Comparison of ENCODE assay signal across 28 mouse cellular contexts in genomic region chr8:10482880-10483279, GRCm38 (mm10).
"Had no signal": no experiment of that assay in that cellular context is flagged by ENCODE, and none has a peak within 500 bp of the region (broad histone marks: within the 10 kb centered on the region; RNA-seq: fewer than 3 reads in every experiment).

No protein-coding gene starts in this region.

- DNase-seq: cerebellum, adult 2 months; cerebellum, adult 8-10 months; cerebellum, adult 9-10 months; cerebellum, adult 9-11 months; cerebellum, postnatal 10 days; cerebellum, postnatal 14 days; cerebellum, postnatal 25 days; cerebellum, postnatal 36 days; embryo, embryonic 11 days; forebrain, postnatal 0 days; gastrocnemius, adult 2 months; gastrocnemius, postnatal 10 days; gastrocnemius, postnatal 14 days; gastrocnemius, postnatal 25 days; gastrocnemius, postnatal 36 days; heart, adult 18-20 months; heart, adult 2 months had no signal

- H3K27ac ChIP-seq: embryonic facial prominence, embryonic 10.5 days; embryonic facial prominence, embryonic 12.5 days; embryonic facial prominence, embryonic 13.5 days; embryonic facial prominence, embryonic 15.5 days; forebrain, embryonic 10.5 days; forebrain, embryonic 12.5 days; forebrain, embryonic 13.5 days; forebrain, embryonic 15.5 days; gastrocnemius, adult 2 months; heart, adult 2 months had no signal

- H3K4me1 ChIP-seq: embryonic facial prominence, embryonic 10.5 days; embryonic facial prominence, embryonic 12.5 days; embryonic facial prominence, embryonic 13.5 days; embryonic facial prominence, embryonic 15.5 days; forebrain, embryonic 10.5 days; forebrain, embryonic 12.5 days had no signal

- H3K27me3 ChIP-seq: embryonic facial prominence, embryonic 12.5 days; embryonic facial prominence, embryonic 13.5 days; embryonic facial prominence, embryonic 15.5 days; forebrain, embryonic 12.5 days; forebrain, embryonic 13.5 days; forebrain, embryonic 15.5 days had no signal

- H3K36me3 ChIP-seq: embryonic facial prominence, embryonic 10.5 days; embryonic facial prominence, embryonic 12.5 days; embryonic facial prominence, embryonic 13.5 days; embryonic facial prominence, embryonic 15.5 days; forebrain, embryonic 10.5 days; forebrain, embryonic 12.5 days; forebrain, embryonic 15.5 days had no signal

- H3K4me2 ChIP-seq: embryonic facial prominence, embryonic 12.5 days; embryonic facial prominence, embryonic 13.5 days; embryonic facial prominence, embryonic 15.5 days; forebrain, embryonic 12.5 days; forebrain, embryonic 13.5 days; forebrain, embryonic 15.5 days had no signal

- H3K9ac ChIP-seq: embryonic facial prominence, embryonic 12.5 days; embryonic facial prominence, embryonic 13.5 days; embryonic facial prominence, embryonic 15.5 days; forebrain, embryonic 12.5 days; forebrain, embryonic 13.5 days; forebrain, embryonic 15.5 days; forebrain, postnatal 0 days had no signal

- H3K4me3 ChIP-seq: embryonic facial prominence, embryonic 10.5 days; embryonic facial prominence, embryonic 12.5 days; embryonic facial prominence, embryonic 13.5 days; embryonic facial prominence, embryonic 15.5 days; erythroblast, embryonic 14.5 days; forebrain, embryonic 10.5 days; forebrain, embryonic 12.5 days; forebrain, embryonic 13.5 days; forebrain, embryonic 15.5 days; gastrocnemius, adult 2 months; heart, adult 2 months had no signal

- H3K9me3 ChIP-seq: embryonic facial prominence, embryonic 10.5 days; embryonic facial prominence, embryonic 12.5 days; embryonic facial prominence, embryonic 13.5 days; embryonic facial prominence, embryonic 15.5 days; forebrain, embryonic 10.5 days; forebrain, embryonic 12.5 days; forebrain, embryonic 15.5 days had no signal

- ATAC-seq: forebrain, embryonic 13.5 days; forebrain, embryonic 14.5 days; forebrain, embryonic 15.5 days; forebrain, embryonic 16.5 days; forebrain, postnatal 0 days had no signal
